Mouse (Mus musculus) E14TG2a.4 (cell line): ENCODE results near the gene Kdm2b.
A peak's percentile ranks its signal among the peaks of the same experiment; 100 is the strongest.

ENCODE experiments used
- CTCF ChIP-seq: conservative IDR thresholded peaks from 2 replicates; pipeline ENCODE4 v1.5.1; 2014; ENCODE audit warnings: low read length
- NANOG ChIP-seq: IDR thresholded peaks from 2 replicates; pipeline ENCODE4 v1.6.1; 2014; ENCODE audit warnings: borderline replicate concordance, low read length, mixed read lengths
- POU5F1 ChIP-seq: IDR thresholded peaks from 2 replicates; pipeline ENCODE4 v1.6.1; 2014; ENCODE audit warnings: low read length, borderline replicate concordance

- TF ChIP-seq CTCF = peak; percentile 53
- TF ChIP-seq POU5F1 = no peak
- TF ChIP-seq NANOG = no peak
Observed at GRCm38 (mm10) chr5:122823976-122824375, 165.6 kb downstream of the Kdm2b start.
